Mouse (Mus musculus): ENCODE results near the gene Capn2. TPM values are rescaled to one million over a fixed set of nuclear protein-coding genes. Genes with fewer than 3 reads are reported as not detected.

Gene Capn2
- total and polyA plus RNA-seq, 2 experiments from 2014 or later = 67.5 to 76.3 TPM

GRCm38 (mm10) chr1:182427426-182427825 is 90.0 kb downstream of the Capn2 start:
- no peak for ATAC-seq
- DNase-seq = no peak
- H3K27me3 ChIP-seq (ENCODE audit: insufficient read depth, low read length) = no peaks in the 10 kb centered on the region
- H3K9ac ChIP-seq = no peak overlapping the region
- no peaks in the 10 kb centered on the region for H3K9me3 ChIP-seq (ENCODE audit: low read length)
- no peaks in the 10 kb centered on the region; the same call in 1 of the 2 replicates for H3K4me1 ChIP-seq (ENCODE audit: insufficient read depth)
- no peak overlapping the region for H3K27ac ChIP-seq (ENCODE audit: low read depth, low read length)
- no peak overlapping the region for H3K4me3 ChIP-seq (ENCODE audit: low read depth, low read length)
- H3K36me3 ChIP-seq (ENCODE audit: insufficient read depth) = peaks cover 8% of the 10 kb centered on the region
- no peak for TF ChIP-seq CTCF (IDR thresholded peaks at IDR 0.05; ENCODE audit: low read depth)
- WGBS = 80% methylated on average over 1 of the region's 1 CpGs
- H3K4me2 ChIP-seq (ENCODE audit: low read depth) = no peak overlapping the region

GRCm38 (mm10) chr1:182426444-182426843 is 91.0 kb downstream of the Capn2 start:
- no peak for TF ChIP-seq CTCF (IDR thresholded peaks at IDR 0.05; ENCODE audit: low read depth)
- ATAC-seq (no peak), DNase-seq (no peak)
- Histone ChIP-seq H3K27ac (ENCODE audit: low read depth, low read length) (no peak overlapping the region), H3K36me3 (ENCODE audit: insufficient read depth) (no peaks in the 10 kb centered on the region), H3K9me3 (ENCODE audit: low read length) (no peaks in the 10 kb centered on the region), H3K4me3 (ENCODE audit: low read depth, low read length) (no peak overlapping the region), H3K4me2 (ENCODE audit: low read depth) (no peak overlapping the region), H3K4me1 (ENCODE audit: insufficient read depth) (no peaks in the 10 kb centered on the region; the same call in 1 of the 2 replicates), H3K9ac (no peak overlapping the region), H3K27me3 (ENCODE audit: insufficient read depth, low read length) (no peaks in the 10 kb centered on the region)
- WGBS = 29% methylated on average over 2 of the region's 2 CpGs

GRCm38 (mm10) chr1:182425176-182425575 is 92.2 kb downstream of the Capn2 start:
- H3K9ac ChIP-seq = no peak overlapping the region
- H3K4me2 ChIP-seq (ENCODE audit: low read depth) = no peak overlapping the region
- H3K36me3 ChIP-seq (ENCODE audit: insufficient read depth) = no peaks in the 10 kb centered on the region
- H3K27ac ChIP-seq (ENCODE audit: low read depth, low read length) = peak overlapping the region; percentile 46; the same call in 1 of the 2 replicates
- TF ChIP-seq CTCF (IDR thresholded peaks at IDR 0.05; ENCODE audit: low read depth) = no peak
- no peaks in the 10 kb centered on the region for H3K27me3 ChIP-seq (ENCODE audit: insufficient read depth, low read length)
- WGBS = 62% methylated on average over 3 of the region's 3 CpGs
- H3K4me3 ChIP-seq (ENCODE audit: low read depth, low read length) = no peak overlapping the region
- DNase-seq = no peak
- H3K9me3 ChIP-seq (ENCODE audit: low read length) = no peaks in the 10 kb centered on the region
- H3K4me1 ChIP-seq (ENCODE audit: insufficient read depth) = no peaks in the 10 kb centered on the region; the same call in 1 of the 2 replicates
- ATAC-seq = no peak

GRCm38 (mm10) chr1:182424274-182424673 is 93.1 kb downstream of the Capn2 start:
- ATAC-seq (no peak), DNase-seq (no peak)
- Histone ChIP-seq H3K4me2 (ENCODE audit: low read depth) (no peak overlapping the region), H3K27me3 (ENCODE audit: insufficient read depth, low read length) (no peaks in the 10 kb centered on the region), H3K9me3 (ENCODE audit: low read length) (no peaks in the 10 kb centered on the region), H3K4me1 (ENCODE audit: insufficient read depth) (no peaks in the 10 kb centered on the region; the same call in 1 of the 2 replicates), H3K9ac (no peak overlapping the region), H3K4me3 (ENCODE audit: low read depth, low read length) (no peak overlapping the region), H3K36me3 (ENCODE audit: insufficient read depth) (no peaks in the 10 kb centered on the region), H3K27ac (ENCODE audit: low read depth, low read length) (no peak overlapping the region)
- WGBS = 36% methylated on average over 2 of the region's 2 CpGs
- no peak for TF ChIP-seq CTCF (IDR thresholded peaks at IDR 0.05; ENCODE audit: low read depth)

- ATAC-seq (no peak), DNase-seq (no peak)
- no peak overlapping the region for H3K4me2 ChIP-seq (ENCODE audit: low read depth)
- 88% methylated on average over 3 of the region's 3 CpGs for WGBS
- no peak overlapping the region for H3K4me3 ChIP-seq (ENCODE audit: low read depth, low read length)
- H3K36me3 ChIP-seq (ENCODE audit: insufficient read depth) = no peaks in the 10 kb centered on the region
- TF ChIP-seq CTCF (IDR thresholded peaks at IDR 0.05; ENCODE audit: low read depth) = no peak
- no peaks in the 10 kb centered on the region for H3K27me3 ChIP-seq (ENCODE audit: insufficient read depth, low read length)
- no peak overlapping the region for H3K27ac ChIP-seq (ENCODE audit: low read depth, low read length)
- H3K9me3 ChIP-seq (ENCODE audit: low read length) = no peaks in the 10 kb centered on the region
- no peaks in the 10 kb centered on the region for H3K4me1 ChIP-seq (ENCODE audit: insufficient read depth)
- H3K9ac ChIP-seq = no peak overlapping the region
Measured at GRCm38 (mm10) chr1:182419481-182419880, 97.9 kb downstream of the Capn2 start.

Other genes starting within 250 kb of the Capn2 start
- 55.5 and 62.5 TPM in 2 replicates for gene Degs1, start 234.8 kb downstream of the Capn2 start, total RNA-seq (2014; rRNA removed)
- 76.1 and 87.2 TPM in 2 replicates for gene Degs1, start 234.8 kb downstream of the Capn2 start, polyA plus RNA-seq (2015; fragmentation: Nextera tagmentation; extraction: Ambion mirVana)
- 31.9 and 33.9 TPM in 2 replicates for gene Fbxo28, start 176.0 kb downstream of the Capn2 start, total RNA-seq (2014; rRNA removed)
- gene Fbxo28, start 176.0 kb downstream of the Capn2 start, polyA plus RNA-seq (2015; fragmentation: Nextera tagmentation; extraction: Ambion mirVana) = 13.8 and 17.4 TPM in 2 replicates
- gene Trp53bp2, start 108.4 kb downstream of the Capn2 start, total RNA-seq (2014; rRNA removed) = 18.8 and 27.3 TPM in 2 replicates
- 11.9 and 13.7 TPM in 2 replicates for gene Trp53bp2, start 108.4 kb downstream of the Capn2 start, polyA plus RNA-seq (2015; fragmentation: Nextera tagmentation; extraction: Ambion mirVana)
- not detected in 2 replicates for gene Capn8, start 47.4 kb upstream of the Capn2 start, total RNA-seq (2014; rRNA removed)
- gene Capn8, start 47.4 kb upstream of the Capn2 start, polyA plus RNA-seq (2015; fragmentation: Nextera tagmentation; extraction: Ambion mirVana) = 0.12 TPM in 1 of 2 replicates, not detected in the other
- not detected in 2 replicates for gene Ccdc185, start 231.6 kb upstream of the Capn2 start, total RNA-seq (2014; rRNA removed)
- gene Ccdc185, start 231.6 kb upstream of the Capn2 start, polyA plus RNA-seq (2015; fragmentation: Nextera tagmentation; extraction: Ambion mirVana) = not detected in 2 replicates
- gene Susd4, start 246.3 kb upstream of the Capn2 start, total RNA-seq (2014; rRNA removed) = 33.7 and 55.4 TPM in 2 replicates
- gene Susd4, start 246.3 kb upstream of the Capn2 start, polyA plus RNA-seq (2015; fragmentation: Nextera tagmentation; extraction: Ambion mirVana) = 45.1 and 65.4 TPM in 2 replicates